ENCODE assay signal across 12 mouse cellular contexts in genomic region chr2:70565651-70566602, GRCm38 (mm10). TPM values are rescaled to one million over a fixed set of nuclear protein-coding genes. Genes with fewer than 3 reads are reported as not detected.
DNase-seq lines count a peak whose midpoint lies in the region; ATAC-seq and TF ChIP-seq lines count a peak whose summit lies in the region.
"Had no signal": no experiment of that assay in that cellular context is flagged by ENCODE, and none has a peak within 500 bp of the region (broad histone marks: within the 10 kb centered on the region; RNA-seq: fewer than 3 reads in every experiment).

No protein-coding gene starts in this region.

- WGBS in kidney, postnatal 0 days, result 5% methylated on average over 30 of the region's 30 CpGs
- WGBS in embryonic facial prominence, embryonic 10.5 days, result 2% methylated on average over 30 of the region's 30 CpGs
- WGBS in hindbrain, embryonic 14.5 days, result 4% methylated on average over 30 of the region's 30 CpGs
- WGBS in neural tube, embryonic 11.5 days, result 4% methylated on average over 30 of the region's 30 CpGs

- H3K27ac ChIP-seq in kidney, postnatal 0 days, result no peak overlapping the region
- no peak overlapping the region for H3K27ac ChIP-seq in embryonic facial prominence, embryonic 10.5 days (replicated peaks)
- peak overlapping the region; percentile 95 for H3K27ac ChIP-seq in hindbrain, embryonic 14.5 days
- peak overlapping the region; percentile 71 for H3K27ac ChIP-seq in neural tube, embryonic 11.5 days (ENCODE audit: low read depth, low read length)

- no peak overlapping the region for H3K9ac ChIP-seq in kidney, postnatal 0 days (ENCODE audit: low read depth, low read length)
- peak overlapping the region; percentile 80 for H3K9ac ChIP-seq in hindbrain, embryonic 14.5 days
- H3K9ac ChIP-seq in neural tube, embryonic 11.5 days (ENCODE audit: low read length), result peak overlapping the region; percentile 39

- H3K4me2 ChIP-seq in kidney, postnatal 0 days (ENCODE audit: low read length), result peak overlapping the region; percentile 85
- H3K4me2 ChIP-seq in hindbrain, embryonic 14.5 days (replicated peaks), result peak overlapping the region; percentile 65
- H3K4me2 ChIP-seq in neural tube, embryonic 11.5 days (ENCODE audit: low read depth), result peak overlapping the region; percentile 48

- no peaks in the 10 kb centered on the region for H3K36me3 ChIP-seq in kidney, postnatal 0 days (ENCODE audit: insufficient read depth, low read length)
- H3K36me3 ChIP-seq in embryonic facial prominence, embryonic 10.5 days (replicated peaks), result no peaks in the 10 kb centered on the region
- H3K36me3 ChIP-seq in hindbrain, embryonic 14.5 days (replicated peaks; ENCODE audit: control insufficient read depth, insufficient read depth), result no peaks in the 10 kb centered on the region
- no peaks in the 10 kb centered on the region for H3K36me3 ChIP-seq in neural tube, embryonic 11.5 days (ENCODE audit: control insufficient read depth, insufficient read depth, low read length)

- peaks cover 33% of the 10 kb centered on the region for H3K4me1 ChIP-seq in kidney, postnatal 0 days (replicated peaks; ENCODE audit: insufficient read depth, low read length)
- peaks cover 81% of the 10 kb centered on the region for H3K4me1 ChIP-seq in embryonic facial prominence, embryonic 10.5 days
- H3K4me1 ChIP-seq in hindbrain, embryonic 14.5 days (replicated peaks; ENCODE audit: control insufficient read depth, insufficient read depth, low read length), result peaks cover 10% of the 10 kb centered on the region; the same call in 1 of the 2 replicates
- H3K4me1 ChIP-seq in neural tube, embryonic 11.5 days (ENCODE audit: control insufficient read depth, insufficient read depth, low read length), result peaks cover 30% of the 10 kb centered on the region

- H3K9me3 ChIP-seq in kidney, postnatal 0 days (replicated peaks; ENCODE audit: low read length), result no peaks in the 10 kb centered on the region
- H3K9me3 ChIP-seq in embryonic facial prominence, embryonic 10.5 days, result no peaks in the 10 kb centered on the region
- H3K9me3 ChIP-seq in hindbrain, embryonic 14.5 days (ENCODE audit: control insufficient read depth, low read length), result no peaks in the 10 kb centered on the region
- no peaks in the 10 kb centered on the region for H3K9me3 ChIP-seq in neural tube, embryonic 11.5 days (ENCODE audit: control insufficient read depth, low read length)

- peaks cover 68% of the 10 kb centered on the region for H3K27me3 ChIP-seq in kidney, postnatal 0 days (ENCODE audit: insufficient read depth, low read length)
- peaks cover 100% of the 10 kb centered on the region for H3K27me3 ChIP-seq in embryonic facial prominence, embryonic 10.5 days (replicated peaks; ENCODE audit: low read depth, poor library complexity, severe bottlenecking)
- H3K27me3 ChIP-seq in hindbrain, embryonic 14.5 days (ENCODE audit: control insufficient read depth, insufficient read depth, low read length), result peaks cover 83% of the 10 kb centered on the region
- peaks cover 84% of the 10 kb centered on the region for H3K27me3 ChIP-seq in neural tube, embryonic 11.5 days (ENCODE audit: control insufficient read depth, insufficient read depth, low read length)

- no peak for DNase-seq in kidney, postnatal 0 days (ENCODE audit: low spot score)
- no peak for DNase-seq in kidney, adult 18-20 months
- DNase-seq in embryonic facial prominence, embryonic 10.5 days (ENCODE audit: low spot score), result peak; percentile 45
- peak; percentile 44 for DNase-seq in hindbrain, embryonic 14.5 days (ENCODE audit: low spot score)
- peak; percentile 56 for DNase-seq in neural tube, embryonic 11.5 days (ENCODE audit: low spot score)
- no peak for DNase-seq in cerebellum, postnatal 4 days (ENCODE audit: low spot score in 2 of 2)
- no peak for DNase-seq in ovary, postnatal 14 days (ENCODE audit: low spot score)
- DNase-seq in thymus, postnatal 36 days, result no peak
- DNase-seq: adrenal gland, postnatal 36 days; kidney, postnatal 14 days; thymus, adult 18-20 months had no signal

- no peak for ATAC-seq in kidney, postnatal 0 days (replicated peaks; ENCODE audit: low FRiP score, low read depth)
- no peak for ATAC-seq in hindbrain, embryonic 14.5 days (ENCODE audit: low FRiP score)
- no peak; the same call in 1 of the 2 replicates for ATAC-seq in neural tube, embryonic 11.5 days (ENCODE audit: insufficient read depth, low FRiP score, low TSS enrichment)

- H3K4me3 ChIP-seq in kidney, postnatal 0 days (replicated peaks; ENCODE audit: low read depth, low read length), result no peak overlapping the region; the same call in 1 of the 2 replicates
- H3K4me3 ChIP-seq in embryonic facial prominence, embryonic 10.5 days, result peak overlapping the region; percentile 54
- H3K4me3 ChIP-seq in hindbrain, embryonic 14.5 days (replicated peaks; ENCODE audit: low read length), result peak overlapping the region; percentile 55
- peak overlapping the region; percentile 20; the same call in 1 of the 2 replicates for H3K4me3 ChIP-seq in neural tube, embryonic 11.5 days (ENCODE audit: low read depth, low read length)

- TF ChIP-seq CTCF in kidney, postnatal 0 days (IDR thresholded peaks at IDR 0.05; ENCODE audit: low read depth), result no peak

RNA-seq across cellular contexts. Expression of gene Gad1, which starts 13.1 kb away (rescaled TPM):
- polyA plus RNA-seq in kidney, postnatal 0 days (2015; fragmentation: Nextera tagmentation; extraction: Ambion mirVana), result 0.25 and 0.26 TPM in 2 replicates
- 0.47 and 0.91 TPM in 2 replicates for polyA plus RNA-seq in embryonic facial prominence, embryonic 10.5 days (2016; fragmentation: Nextera tagmentation; extraction: Ambion mirVana)
- 89.8 and 119 TPM in 2 replicates for polyA plus RNA-seq in hindbrain, embryonic 14.5 days (2014; fragmentation: Nextera tagmentation; extraction: Ambion mirVana)
- polyA plus RNA-seq in neural tube, embryonic 11.5 days (2014; fragmentation: Nextera tagmentation; extraction: Ambion mirVana), result 9.4 TPM in 2 replicates

RNA-seq across cellular contexts. Expression of gene Erich2, which starts 57.3 kb away (rescaled TPM):
- 5.6 and 6.8 TPM in 2 replicates for polyA plus RNA-seq in kidney, postnatal 0 days (2015; fragmentation: Nextera tagmentation; extraction: Ambion mirVana)
- 0.87 and 1.2 TPM in 2 replicates for polyA plus RNA-seq in embryonic facial prominence, embryonic 10.5 days (2016; fragmentation: Nextera tagmentation; extraction: Ambion mirVana)
- 1.9 and 3.8 TPM in 2 replicates for polyA plus RNA-seq in hindbrain, embryonic 14.5 days (2014; fragmentation: Nextera tagmentation; extraction: Ambion mirVana)
- polyA plus RNA-seq in neural tube, embryonic 11.5 days (2014; fragmentation: Nextera tagmentation; extraction: Ambion mirVana), result 1.2 and 1.6 TPM in 2 replicates
- polyA plus RNA-seq: liver, embryonic 16.5 days had no signal

Comparison
In these comparisons a context has a peak if more than half of its experiments do, and no peak if none do; other contexts are left out.
1. DNase-seq: peak in embryonic facial prominence, embryonic 10.5 days (single experiment), hindbrain, embryonic 14.5 days (single experiment) and neural tube, embryonic 11.5 days (single experiment); none in kidney, postnatal 0 days (single experiment), kidney, adult 18-20 months (single experiment), cerebellum, postnatal 4 days (0 of 2), ovary, postnatal 14 days (single experiment) and thymus, postnatal 36 days (0 of 2).
2. H3K27ac ChIP-seq: peak in hindbrain, embryonic 14.5 days (single experiment) and neural tube, embryonic 11.5 days (single experiment); none in kidney, postnatal 0 days (single experiment) and embryonic facial prominence, embryonic 10.5 days (single experiment).
3. Peak in every context shown above with its lines, with median percentiles within 50 percentile points of each other: H3K4me2 ChIP-seq.